Mouse (Mus musculus) kidney, embryonic 15.5 days (tissue): ENCODE data around the gene Fam186b. TPM values are rescaled to one million over a fixed set of nuclear protein-coding genes. Genes with fewer than 3 reads are reported as not detected.

ENCODE experiments used
- ATAC-seq: fragments of 200-750 bp; cut with Nextera tagmentation; replicated peaks from 2 replicates; pipeline ENCODE4 v1.8.0; 2017; ENCODE audit warnings: moderate TSS enrichment; ENCODE audit not compliant: low FRiP score
- H3K27ac ChIP-seq: fragments of 300-500 bp; sonication (generic); 2 replicates; pipeline ENCODE4 v1.5.1; 2015; ENCODE audit warnings: mild to moderate bottlenecking, inconsistent platforms
- H3K27me3 ChIP-seq: fragments of 300-500 bp; sonication (generic); 2 replicates; pipeline ENCODE4 v1.6.1; 2015; ENCODE audit warnings: inconsistent platforms
- H3K36me3 ChIP-seq: fragments of 300-500 bp; sonication (generic); 2 replicates; pipeline ENCODE4 v1.6.1; 2015; ENCODE audit warnings: inconsistent platforms
- H3K4me1 ChIP-seq: fragments of 300-500 bp; sonication (generic); 2 replicates; pipeline ENCODE4 v1.6.1; 2015; ENCODE audit warnings: inconsistent platforms
- H3K4me2 ChIP-seq: fragments of 300-500 bp; sonication (generic); 2 replicates; pipeline ENCODE4 v1.6.1; 2015; ENCODE audit warnings: moderate library complexity, mild to moderate bottlenecking, inconsistent platforms
- H3K4me3 ChIP-seq: fragments of 300-500 bp; sonication (generic); replicated peaks from 2 replicates; pipeline ENCODE4 v1.5.1; 2015; ENCODE audit warnings: mild to moderate bottlenecking, inconsistent platforms
- H3K9ac ChIP-seq: fragments of 300-500 bp; sonication (generic); 2 replicates; pipeline ENCODE4 v1.6.1; 2015; ENCODE audit warnings: mild to moderate bottlenecking, inconsistent platforms
- H3K9me3 ChIP-seq: fragments of 300-500 bp; sonication (generic); replicated peaks from 2 replicates; pipeline ENCODE4 v1.6.1; 2016; ENCODE audit warnings: inconsistent platforms
- WGBS: fragments of 180-500 bp; shearing (Covaris S2); methylation state at CpG from one replicate; pipeline ENCODE4 v1.1.7; 2015; ENCODE audit warnings: mixed read lengths; 5-methylcytosine and 5-hydroxymethylcytosine counted together
- polyA plus RNA-seq: library from polyadenylated mRNA; unstranded; fragments of >200 nt; fragmentation: Nextera tagmentation; extraction: Ambion mirVana; gene quantifications from 2 replicates; pipeline ENCODE4 v1.2.1, GENCODE M21; 2015

The Fam186b gene
- polyA plus RNA-seq, 1 experiment from 2014 or later = 0.43 TPM

GRCm38 (mm10) chr15:99318861-99319410 lies 23.2 kb upstream of the Fam186b start:
- no peaks in the 10 kb centered on the region for H3K9me3 ChIP-seq
- no peak overlapping the region for H3K4me2 ChIP-seq
- ATAC-seq = no peak
- 50% methylated on average over 14 of the region's 14 CpGs for WGBS
- H3K27ac ChIP-seq = peak overlapping the region; percentile 83
- peaks cover 27% of the 10 kb centered on the region for H3K4me1 ChIP-seq
- H3K4me3 ChIP-seq = no peak overlapping the region
- peaks cover 99% of the 10 kb centered on the region for H3K36me3 ChIP-seq
- H3K27me3 ChIP-seq = no peaks in the 10 kb centered on the region
- no peak overlapping the region for H3K9ac ChIP-seq

GRCm38 (mm10) chr15:99318071-99318470 lies 22.4 kb upstream of the Fam186b start:
- H3K9me3 ChIP-seq = no peaks in the 10 kb centered on the region
- no peak overlapping the region for H3K9ac ChIP-seq
- H3K4me2 ChIP-seq = no peak overlapping the region
- H3K27me3 ChIP-seq = no peaks in the 10 kb centered on the region
- no peak overlapping the region for H3K4me3 ChIP-seq
- H3K27ac ChIP-seq = peak overlapping the region; percentile 83
- WGBS = 90% methylated on average over 6 of the region's 6 CpGs
- H3K4me1 ChIP-seq = peaks cover 27% of the 10 kb centered on the region
- no peak for ATAC-seq
- H3K36me3 ChIP-seq = peaks cover 99% of the 10 kb centered on the region

- H3K4me2 ChIP-seq = no peak overlapping the region
- H3K4me3 ChIP-seq = no peak overlapping the region
- no peak overlapping the region for H3K9ac ChIP-seq
- no peaks in the 10 kb centered on the region for H3K27me3 ChIP-seq
- H3K9me3 ChIP-seq = no peaks in the 10 kb centered on the region
- WGBS = 58% methylated on average over 2 of the region's 2 CpGs
- peak overlapping the region; percentile 83 for H3K27ac ChIP-seq
- H3K4me1 ChIP-seq = peaks cover 27% of the 10 kb centered on the region
- ATAC-seq = peak; percentile 37; the same call in 1 of the 2 replicates
- H3K36me3 ChIP-seq = peaks cover 99% of the 10 kb centered on the region
Observed at GRCm38 (mm10) chr15:99317267-99317651, 21.6 kb upstream of the Fam186b start.

GRCm38 (mm10) chr15:99316314-99317266 lies 20.9 kb upstream of the Fam186b start:
- no peak; the same call in 1 of the 2 replicates for ATAC-seq
- no peaks in the 10 kb centered on the region for H3K9me3 ChIP-seq
- no peak overlapping the region for H3K4me3 ChIP-seq
- H3K36me3 ChIP-seq = peaks cover 99% of the 10 kb centered on the region
- H3K4me1 ChIP-seq = peaks cover 27% of the 10 kb centered on the region
- H3K27ac ChIP-seq = peak overlapping the region; percentile 83
- no peaks in the 10 kb centered on the region for H3K27me3 ChIP-seq
- H3K4me2 ChIP-seq = no peak overlapping the region
- H3K9ac ChIP-seq = 0 out of 2 replicates have a peak overlapping the region, but pooled peaks have one; percentile 1
- WGBS = 62% methylated on average over 16 of the region's 16 CpGs

- Histone ChIP-seq H3K4me1 (peaks cover 21% of the 10 kb centered on the region), H3K9me3 (no peaks in the 10 kb centered on the region), H3K9ac (no peak overlapping the region), H3K36me3 (peaks cover 99% of the 10 kb centered on the region), H3K4me3 (no peak overlapping the region), H3K27ac (0 out of 2 replicates have a peak overlapping the region, but pooled peaks have one; percentile 11), H3K4me2 (no peak overlapping the region), H3K27me3 (no peaks in the 10 kb centered on the region)
- 91% methylated on average over 16 of the region's 16 CpGs for WGBS
- no peak for ATAC-seq
Observed at GRCm38 (mm10) chr15:99314891-99315290, 19.2 kb upstream of the Fam186b start.

- peaks cover 99% of the 10 kb centered on the region for H3K36me3 ChIP-seq
- ATAC-seq = no peak
- no peaks in the 10 kb centered on the region for H3K27me3 ChIP-seq
- H3K4me3 ChIP-seq = no peak overlapping the region
- 0 out of 2 replicates have a peak, but pooled peaks cover under 1% of the 10 kb centered on the region for H3K4me1 ChIP-seq
- H3K27ac ChIP-seq = no peak overlapping the region
- H3K9me3 ChIP-seq = no peaks in the 10 kb centered on the region
- WGBS = 94% methylated on average over 5 of the region's 5 CpGs
- H3K4me2 ChIP-seq = no peak overlapping the region
- H3K9ac ChIP-seq = no peak overlapping the region
Observed at GRCm38 (mm10) chr15:99310617-99311016, 14.9 kb upstream of the Fam186b start.

GRCm38 (mm10) chr15:99309549-99309948 lies 13.9 kb upstream of the Fam186b start:
- WGBS = 82% methylated on average over 9 of the region's 9 CpGs
- H3K36me3 ChIP-seq = peaks cover 99% of the 10 kb centered on the region

GRCm38 (mm10) chr15:99307476-99307875 lies 11.8 kb upstream of the Fam186b start:
- Histone ChIP-seq H3K27me3 (no peaks in the 10 kb centered on the region), H3K27ac (no peak overlapping the region), H3K9me3 (no peaks in the 10 kb centered on the region), H3K4me2 (no peak overlapping the region), H3K4me1 (no peaks in the 10 kb centered on the region), H3K36me3 (peaks cover 92% of the 10 kb centered on the region), H3K4me3 (no peak overlapping the region), H3K9ac (no peak overlapping the region)
- WGBS = 83% methylated on average over 9 of the region's 9 CpGs
- no peak for ATAC-seq

More at GRCm38 (mm10) chr15:99309549-99309948, 13.9 kb upstream of the Fam186b start:
- Histone ChIP-seq H3K9me3 (no peaks in the 10 kb centered on the region), H3K9ac (no peak overlapping the region), H3K4me1 (no peaks in the 10 kb centered on the region), H3K4me2 (no peak overlapping the region), H3K27me3 (no peaks in the 10 kb centered on the region), H3K27ac (no peak overlapping the region), H3K4me3 (no peak overlapping the region)
- no peak for ATAC-seq

GRCm38 (mm10) chr15:99296213-99296612 lies 525 bp upstream of the Fam186b start:
- H3K4me2 ChIP-seq = peak overlapping the region; percentile 65
- H3K9me3 ChIP-seq = no peaks in the 10 kb centered on the region
- H3K27ac ChIP-seq = peak overlapping the region; percentile 91
- 0 out of 2 replicates have a peak, but pooled peaks cover 7% of the 10 kb centered on the region for H3K36me3 ChIP-seq
- H3K9ac ChIP-seq = no peak overlapping the region
- ATAC-seq = no peak
- H3K27me3 ChIP-seq = no peaks in the 10 kb centered on the region
- 34% methylated on average over 5 of the region's 5 CpGs for WGBS
- peak overlapping the region; percentile 65 for H3K4me3 ChIP-seq
- H3K4me1 ChIP-seq = peaks cover 20% of the 10 kb centered on the region

GRCm38 (mm10) chr15:99294813-99295374 lies 794 bp downstream of the Fam186b start, which contains the start of gene Prpf40b:
TSS of gene Prpf40b (plus strand) at chr15:99295087.
- peak within 1 kb of the TSS; percentile 65 for H3K4me3 ChIP-seq
- H3K9ac ChIP-seq = peak within 1 kb of the TSS; percentile 71
- no peaks in the 10 kb centered on the region for H3K27me3 ChIP-seq
- peak within 1 kb of the TSS; percentile 65 for H3K4me2 ChIP-seq
- H3K9me3 ChIP-seq = no peaks in the 10 kb centered on the region
- ATAC-seq = peak; percentile 95
- no peaks in the 10 kb centered on the region for H3K36me3 ChIP-seq
- 1% methylated on average over 55 of the region's 64 CpGs for WGBS
- peaks cover 20% of the 10 kb centered on the region for H3K4me1 ChIP-seq
- H3K27ac ChIP-seq = peak within 1 kb of the TSS; percentile 91

- 25% methylated on average over 16 of the region's 16 CpGs for WGBS
- ATAC-seq = no peak
- peak overlapping the region; percentile 65 for H3K4me3 ChIP-seq
- no peaks in the 10 kb centered on the region for H3K9me3 ChIP-seq
- peak overlapping the region; percentile 91 for H3K27ac ChIP-seq
- no peaks in the 10 kb centered on the region for H3K36me3 ChIP-seq
- H3K27me3 ChIP-seq = no peaks in the 10 kb centered on the region
- H3K4me1 ChIP-seq = peaks cover 20% of the 10 kb centered on the region
- peak overlapping the region; percentile 71 for H3K9ac ChIP-seq
- peak overlapping the region; percentile 65 for H3K4me2 ChIP-seq
Observed at GRCm38 (mm10) chr15:99294287-99294686, 1.4 kb downstream of the Fam186b start.

- H3K4me2 ChIP-seq = no peak overlapping the region
- ATAC-seq = no peak
- WGBS = 91% methylated on average over 11 of the region's 11 CpGs
- no peak overlapping the region for H3K4me3 ChIP-seq
- no peaks in the 10 kb centered on the region for H3K9me3 ChIP-seq
- no peaks in the 10 kb centered on the region for H3K36me3 ChIP-seq
- no peak overlapping the region for H3K27ac ChIP-seq
- H3K4me1 ChIP-seq = peaks cover 9% of the 10 kb centered on the region
- H3K27me3 ChIP-seq = no peaks in the 10 kb centered on the region
- H3K9ac ChIP-seq = no peak overlapping the region
Observed at GRCm38 (mm10) chr15:99290586-99290985, 5.1 kb downstream of the Fam186b start.
